Mouse (Mus musculus) cerebellum, adult 2 months (tissue): ENCODE data around the gene 4931428F04Rik.

Experiments used
- CTCF ChIP-seq: fragments of 200-500 bp; IDR thresholded peaks from 2 replicates; pipeline ENCODE4 v1.5.1; 2011; ENCODE audit warnings: low read depth, mild to moderate bottlenecking, control low read depth, low read length, moderate library complexity, borderline replicate concordance; ENCODE audit not compliant: insufficient read depth
- POLR2A ChIP-seq: fragments of 200-500 bp; IDR thresholded peaks from 2 replicates; pipeline ENCODE4 v1.6.1; 2011; ENCODE audit warnings: low read length, control low read depth, borderline replicate concordance; ENCODE audit not compliant: insufficient read depth

- TF ChIP-seq POLR2A = no peak
- no peak for TF ChIP-seq CTCF
Observed at GRCm38 (mm10) chr8:105303396-105303795, 13.7 kb upstream of the 4931428F04Rik start.
